26 mouse cellular contexts compared by ENCODE assay signal in the genomic region with DNA sequence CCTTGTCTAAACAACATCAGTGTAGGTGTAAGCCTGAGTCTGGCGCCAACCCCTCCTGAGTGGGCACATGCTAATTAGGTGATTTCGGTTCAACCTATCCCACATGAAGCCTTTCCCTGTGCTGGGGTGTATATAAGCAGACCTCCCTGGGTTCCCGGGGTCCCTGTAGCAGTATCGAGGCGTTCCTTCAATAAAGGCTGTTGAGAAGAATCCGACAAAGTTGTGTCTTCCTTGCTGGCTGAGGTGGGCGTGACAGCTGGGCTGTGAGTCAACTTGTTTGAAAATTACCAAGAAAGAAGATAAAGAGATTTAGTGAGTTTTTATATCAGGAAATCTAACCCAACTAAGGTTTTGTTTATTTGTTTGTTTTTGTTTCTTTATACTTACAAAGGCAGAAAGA.
DNase-seq lines count a peak whose midpoint lies in the region; ATAC-seq and TF ChIP-seq lines count a peak whose summit lies in the region.
"Had no signal": no experiment of that assay in that cellular context is flagged by ENCODE, and none has a peak within 500 bp of the region (broad histone marks: within the 10 kb centered on the region; RNA-seq: fewer than 3 reads in every experiment).

No protein-coding gene starts in this region.

- no peak for DNase-seq in frontal cortex, postnatal 14 days (ENCODE audit: low spot score in 2 of 2)
- DNase-seq in left cerebral cortex, adult 11 months (ENCODE audit: low spot score): peak; percentile 19
- no peak for DNase-seq in left cerebral cortex, postnatal 4 days
- peak; percentile 24 to 45 for DNase-seq in left cerebral cortex, adult 2 months (ENCODE audit: extremely low spot score in 1 of 2, low spot score in 2 of 2)
- peak; percentile 40 for DNase-seq in right cerebral cortex, postnatal 25 days
- no peak for DNase-seq in kidney, postnatal 36 days
- DNase-seq: adrenal gland, postnatal 10 days; cerebellum, adult 2 months; cerebellum, postnatal 25 days; gastrocnemius, postnatal 25 days; heart, adult 2 months; kidney, postnatal 4 days; liver, postnatal 0 days; lung, postnatal 10 days had no signal

- 94% methylated on average over 7 of the region's 7 CpGs for WGBS in forebrain, embryonic 13.5 days

- no peak for TF ChIP-seq CTCF in left cerebral cortex, adult 2 months (IDR thresholded peaks at IDR 0.05)

- intact Hi-C loops in left cerebral cortex, postnatal 4 days (cut with DNase I): no loop called here
- intact Hi-C loops in left cerebral cortex, adult 2 months (cut with DNase I): loop anchor here (10.0 kb wide), 1 partner anchor 258 kb away; no protein-coding TSS in a partner anchor

- no peaks in the 10 kb centered on the region for H3K9me3 ChIP-seq in forebrain, embryonic 13.5 days (replicated peaks)
- H3K9me3 ChIP-seq: embryonic facial prominence, embryonic 12.5 days; heart, embryonic 13.5 days; hindbrain, embryonic 12.5 days; limb, embryonic 12.5 days; neural tube, embryonic 15.5 days had no signal

- H3K36me3 ChIP-seq in forebrain, embryonic 13.5 days (ENCODE audit: poor library complexity, severe bottlenecking): no peaks in the 10 kb centered on the region
- H3K36me3 ChIP-seq: embryonic facial prominence, embryonic 12.5 days; heart, embryonic 13.5 days; hindbrain, embryonic 12.5 days; limb, embryonic 12.5 days; neural tube, embryonic 15.5 days had no signal

- no peak overlapping the region for H3K4me2 ChIP-seq in forebrain, embryonic 13.5 days
- H3K4me2 ChIP-seq: embryonic facial prominence, embryonic 12.5 days; heart, embryonic 13.5 days; hindbrain, embryonic 12.5 days; limb, embryonic 12.5 days; liver, embryonic 11.5 days; midbrain, embryonic 11.5 days; neural tube, embryonic 15.5 days had no signal

- H3K9ac ChIP-seq in forebrain, embryonic 13.5 days: no peak overlapping the region
- H3K9ac ChIP-seq: embryonic facial prominence, embryonic 12.5 days; heart, embryonic 13.5 days; hindbrain, embryonic 12.5 days; limb, embryonic 12.5 days; liver, postnatal 0 days; neural tube, embryonic 15.5 days had no signal

- no peaks in the 10 kb centered on the region for H3K4me1 ChIP-seq in forebrain, embryonic 13.5 days
- H3K4me1 ChIP-seq: embryonic facial prominence, embryonic 12.5 days; heart, embryonic 13.5 days; hindbrain, embryonic 12.5 days; limb, embryonic 12.5 days; neural tube, embryonic 15.5 days had no signal

- no peaks in the 10 kb centered on the region for H3K27me3 ChIP-seq in forebrain, embryonic 13.5 days
- H3K27me3 ChIP-seq: embryonic facial prominence, embryonic 12.5 days; heart, embryonic 13.5 days; hindbrain, embryonic 12.5 days; limb, embryonic 12.5 days; neural tube, embryonic 15.5 days had no signal

- ATAC-seq in frontal cortex, adult (ENCODE audit: low TSS enrichment): peak; percentile 73
- no peak for ATAC-seq in forebrain, embryonic 13.5 days
- ATAC-seq: activated CD4-positive, CD25-positive, alpha-beta regulatory T cell, adult 4 months; intestine, postnatal 0 days; liver, postnatal 0 days had no signal

- H3K4me3 ChIP-seq in left cerebral cortex, adult 2 months: no peak overlapping the region
- no peak overlapping the region for H3K4me3 ChIP-seq in forebrain, embryonic 13.5 days
- H3K4me3 ChIP-seq: embryonic facial prominence, embryonic 12.5 days; heart, adult 2 months; heart, embryonic 13.5 days; hindbrain, embryonic 12.5 days; limb, embryonic 12.5 days; neural tube, embryonic 15.5 days had no signal

- no peak overlapping the region for H3K27ac ChIP-seq in left cerebral cortex, adult 2 months
- H3K27ac ChIP-seq in forebrain, embryonic 13.5 days: no peak overlapping the region
- H3K27ac ChIP-seq: embryonic facial prominence, embryonic 12.5 days; heart, adult 2 months; heart, embryonic 13.5 days; hindbrain, embryonic 12.5 days; limb, embryonic 12.5 days; neural tube, embryonic 15.5 days; stomach, postnatal 0 days had no signal

Comparison
In these comparisons a context has a peak if more than half of its experiments do, and no peak if none do; other contexts are left out.
1. DNase-seq: peak in left cerebral cortex, adult 11 months (single experiment), left cerebral cortex, adult 2 months (2 of 2) and right cerebral cortex, postnatal 25 days (single experiment); none in frontal cortex, postnatal 14 days (0 of 2), left cerebral cortex, postnatal 4 days (single experiment) and kidney, postnatal 36 days (0 of 2).